Mouse (Mus musculus) heart, embryonic 12.5 days (tissue): ENCODE data around the gene Bloc1s4. TPM values are rescaled to one million over a fixed set of nuclear protein-coding genes. Genes with fewer than 3 reads are reported as not detected.

ENCODE experiments used
- ATAC-seq: fragments of 200-750 bp; cut with Nextera tagmentation; 2 replicates; pipeline ENCODE4 v1.8.0; 2017; ENCODE audit warnings: moderate TSS enrichment, moderate library complexity; ENCODE audit not compliant: insufficient number of reproducible peaks, low FRiP score
- H3K27ac ChIP-seq: fragments of 300-500 bp; sonication (generic); 2 replicates; pipeline ENCODE4 v1.5.1; 2016; ENCODE audit warnings: mild to moderate bottlenecking, moderate library complexity; ENCODE audit not compliant: poor library complexity, severe bottlenecking
- H3K27me3 ChIP-seq: fragments of 300-500 bp; sonication (generic); replicated peaks from 2 replicates; pipeline ENCODE4 v1.6.1; 2016; ENCODE audit warnings: mild to moderate bottlenecking, moderate library complexity
- H3K36me3 ChIP-seq: fragments of 300-500 bp; sonication (generic); 2 replicates; pipeline ENCODE4 v1.6.1; 2016; ENCODE audit warnings: mild to moderate bottlenecking, moderate library complexity
- H3K4me1 ChIP-seq: fragments of 300-500 bp; sonication (generic); replicated peaks from 2 replicates; pipeline ENCODE4 v1.6.1; 2016; ENCODE audit warnings: mild to moderate bottlenecking
- H3K4me2 ChIP-seq: fragments of 300-500 bp; sonication (generic); 2 replicates; pipeline ENCODE4 v1.6.1; 2016; ENCODE audit warnings: mild to moderate bottlenecking, moderate library complexity
- H3K4me3 ChIP-seq: fragments of 300-500 bp; sonication (generic); 2 replicates; pipeline ENCODE4 v1.5.1; 2016; ENCODE audit warnings: mild to moderate bottlenecking
- H3K9ac ChIP-seq: fragments of 300-500 bp; sonication (generic); 2 replicates; pipeline ENCODE4 v1.6.1; 2016; ENCODE audit warnings: mild to moderate bottlenecking, moderate library complexity
- H3K9me3 ChIP-seq: fragments of 300-500 bp; sonication (generic); replicated peaks from 2 replicates; pipeline ENCODE4 v1.6.1; 2016; ENCODE audit warnings: mild to moderate bottlenecking, moderate library complexity
- whole genome bisulfite sequencing: fragments of 180-500 bp; shearing (Covaris S2); methylation state at CpG from one replicate; pipeline ENCODE4 v1.1.7; 2016; 5-methylcytosine and 5-hydroxymethylcytosine counted together
- polyA plus RNA-seq: library from polyadenylated mRNA; unstranded; fragments of >200 nt; fragmentation: Nextera tagmentation; extraction: Ambion mirVana; gene quantifications from 2 replicates; pipeline ENCODE4 v1.2.1, GENCODE M21; 2016

The Bloc1s4 gene
- polyA plus RNA-seq, 1 experiment from 2014 or later: 21.3 TPM

- H3K4me2 ChIP-seq: no peak overlapping the region
- no peak overlapping the region for H3K9ac ChIP-seq
- no peaks in the 10 kb centered on the region for H3K9me3 ChIP-seq
- H3K4me1 ChIP-seq: peaks cover 20% of the 10 kb centered on the region
- no peaks in the 10 kb centered on the region for H3K27me3 ChIP-seq
- H3K36me3 ChIP-seq: no peaks in the 10 kb centered on the region
- H3K27ac ChIP-seq: no peak overlapping the region
- H3K4me3 ChIP-seq: no peak overlapping the region
- ATAC-seq: no peak
- 49% methylated on average over 16 of the region's 16 CpGs for WGBS
These were observed 9.4 kb downstream of the Bloc1s4 start for GRCm38 (mm10) chr5:36738799-36739615.

- no peak overlapping the region for H3K4me3 ChIP-seq
- no peaks in the 10 kb centered on the region for H3K27me3 ChIP-seq
- no peak overlapping the region for H3K4me2 ChIP-seq
- no peaks in the 10 kb centered on the region for H3K36me3 ChIP-seq
- H3K4me1 ChIP-seq: peaks cover 20% of the 10 kb centered on the region
- 65% methylated on average over 4 of the region's 4 CpGs for WGBS
- no peaks in the 10 kb centered on the region for H3K9me3 ChIP-seq
- ATAC-seq: no peak
- no peak overlapping the region for H3K27ac ChIP-seq
- H3K9ac ChIP-seq: no peak overlapping the region
These were observed 10.7 kb downstream of the Bloc1s4 start for GRCm38 (mm10) chr5:36737765-36738164.

GRCm38 (mm10) chr5:36736009-36736408 lies 12.4 kb downstream of the Bloc1s4 start:
- Histone ChIP-seq H3K9me3 (no peaks in the 10 kb centered on the region), H3K27me3 (no peaks in the 10 kb centered on the region), H3K4me2 (0 out of 2 replicates have a peak overlapping the region, but pooled peaks have one; percentile 15), H3K4me1 (peaks cover 32% of the 10 kb centered on the region), H3K27ac (peak overlapping the region; percentile 50; the same call in 1 of the 2 replicates), H3K36me3 (no peaks in the 10 kb centered on the region), H3K4me3 (no peak overlapping the region), H3K9ac (no peak overlapping the region)
- peak; percentile 87 for ATAC-seq
- 54% methylated on average over 8 of the region's 8 CpGs for WGBS

GRCm38 (mm10) chr5:36735106-36735505 lies 13.3 kb downstream of the Bloc1s4 start:
- Histone ChIP-seq H3K9me3 (no peaks in the 10 kb centered on the region), H3K36me3 (no peaks in the 10 kb centered on the region), H3K27me3 (no peaks in the 10 kb centered on the region), H3K4me3 (no peak overlapping the region), H3K9ac (no peak overlapping the region), H3K27ac (no peak overlapping the region; the same call in 1 of the 2 replicates), H3K4me1 (peaks cover 39% of the 10 kb centered on the region), H3K4me2 (peak overlapping the region; percentile 15; the same call in 1 of the 2 replicates)
- peak; percentile 80 for ATAC-seq
- WGBS: 83% methylated on average over 6 of the region's 6 CpGs

GRCm38 (mm10) chr5:36733405-36733804 lies 15.0 kb downstream of the Bloc1s4 start:
- Histone ChIP-seq H3K27ac (no peak overlapping the region), H3K36me3 (no peaks in the 10 kb centered on the region), H3K4me1 (peaks cover 25% of the 10 kb centered on the region; the same call in 1 of the 2 replicates), H3K4me3 (no peak overlapping the region), H3K27me3 (no peaks in the 10 kb centered on the region), H3K9ac (no peak overlapping the region), H3K4me2 (0 out of 2 replicates have a peak overlapping the region, but pooled peaks have one; percentile 13), H3K9me3 (no peaks in the 10 kb centered on the region)
- WGBS: 67% methylated on average over 3 of the region's 3 CpGs
- ATAC-seq: 0 out of 2 replicates have a peak, but pooled peaks have one; percentile 43

- no peaks in the 10 kb centered on the region for H3K27me3 ChIP-seq
These were observed 16.4 kb downstream of the Bloc1s4 start for GRCm38 (mm10) chr5:36731901-36732652.

GRCm38 (mm10) chr5:36730689-36731088 lies 17.8 kb downstream of the Bloc1s4 start:
- H3K36me3 ChIP-seq: no peaks in the 10 kb centered on the region
- H3K9ac ChIP-seq: no peak overlapping the region
- no peak overlapping the region for H3K4me3 ChIP-seq
- no peaks in the 10 kb centered on the region for H3K27me3 ChIP-seq
- no peak overlapping the region for H3K4me2 ChIP-seq
- no peaks in the 10 kb centered on the region for H3K9me3 ChIP-seq
- WGBS: 76% methylated on average over 3 of the region's 3 CpGs
- ATAC-seq: no peak
- no peak overlapping the region for H3K27ac ChIP-seq
- peaks cover 33% of the 10 kb centered on the region for H3K4me1 ChIP-seq

More at GRCm38 (mm10) chr5:36731901-36732652, 16.4 kb downstream of the Bloc1s4 start:
- no peak overlapping the region for H3K4me3 ChIP-seq
- H3K9ac ChIP-seq: no peak overlapping the region
- peaks cover 23% of the 10 kb centered on the region; the same call in 1 of the 2 replicates for H3K4me1 ChIP-seq
- no peak overlapping the region for H3K4me2 ChIP-seq
- peak; percentile 59 for ATAC-seq
- no peaks in the 10 kb centered on the region for H3K9me3 ChIP-seq
- H3K27ac ChIP-seq: peak overlapping the region; percentile 29; the same call in 1 of the 2 replicates
- 53% methylated on average over 7 of the region's 7 CpGs for WGBS
- H3K36me3 ChIP-seq: no peaks in the 10 kb centered on the region

GRCm38 (mm10) chr5:36729923-36730322 lies 18.5 kb downstream of the Bloc1s4 start:
- H3K4me2 ChIP-seq: no peak overlapping the region
- no peak overlapping the region for H3K9ac ChIP-seq
- 94% methylated on average over 2 of the region's 2 CpGs for WGBS
- H3K4me3 ChIP-seq: no peak overlapping the region
- no peak overlapping the region for H3K27ac ChIP-seq
- H3K4me1 ChIP-seq: peaks cover 31% of the 10 kb centered on the region
- ATAC-seq: no peak
- no peaks in the 10 kb centered on the region for H3K9me3 ChIP-seq
- H3K27me3 ChIP-seq: no peaks in the 10 kb centered on the region
- no peaks in the 10 kb centered on the region for H3K36me3 ChIP-seq

GRCm38 (mm10) chr5:36729086-36729473 lies 19.4 kb downstream of the Bloc1s4 start:
- H3K36me3 ChIP-seq: no peaks in the 10 kb centered on the region
- H3K27ac ChIP-seq: no peak overlapping the region
- no peak for ATAC-seq
- no peaks in the 10 kb centered on the region for H3K27me3 ChIP-seq
- peak overlapping the region; percentile 40; the same call in 1 of the 2 replicates for H3K9ac ChIP-seq
- H3K4me2 ChIP-seq: no peak overlapping the region
- H3K4me1 ChIP-seq: peaks cover 31% of the 10 kb centered on the region
- H3K9me3 ChIP-seq: no peaks in the 10 kb centered on the region
- H3K4me3 ChIP-seq: no peak overlapping the region
- WGBS: 83% methylated on average over 4 of the region's 4 CpGs

GRCm38 (mm10) chr5:36728403-36729085 lies 19.9 kb downstream of the Bloc1s4 start:
- no peaks in the 10 kb centered on the region for H3K9me3 ChIP-seq
- 74% methylated on average over 8 of the region's 8 CpGs for WGBS
- no peak for ATAC-seq
- H3K4me1 ChIP-seq: peaks cover 31% of the 10 kb centered on the region
- no peak overlapping the region for H3K9ac ChIP-seq
- no peaks in the 10 kb centered on the region for H3K36me3 ChIP-seq
- H3K27ac ChIP-seq: no peak overlapping the region
- H3K4me3 ChIP-seq: no peak overlapping the region
- no peak overlapping the region for H3K4me2 ChIP-seq
- no peaks in the 10 kb centered on the region for H3K27me3 ChIP-seq

GRCm38 (mm10) chr5:36727776-36728175 lies 20.7 kb downstream of the Bloc1s4 start:
- Histone ChIP-seq H3K4me1 (peaks cover 33% of the 10 kb centered on the region), H3K4me2 (no peak overlapping the region), H3K27ac (no peak overlapping the region), H3K4me3 (no peak overlapping the region), H3K9ac (no peak overlapping the region), H3K9me3 (no peaks in the 10 kb centered on the region), H3K27me3 (no peaks in the 10 kb centered on the region), H3K36me3 (no peaks in the 10 kb centered on the region)
- ATAC-seq: no peak
- WGBS: 77% methylated on average over 7 of the region's 7 CpGs
